Mouse (Mus musculus) E14TG2a.4 (cell line): ENCODE data around the gene Baz1b.
A peak's percentile ranks its signal among the peaks of the same experiment; 100 is the strongest.
"Not testable (repeated sequence)": the region's sequence is repeated elsewhere in the genome, so short reads cannot be mapped to it uniquely, and the experiment has no call there.

ENCODE experiments used
- H3K27me3 ChIP-seq: 2 replicates; pipeline ENCODE4 v1.6.1; 2014; ENCODE audit warnings: low read length, control low read depth; ENCODE audit not compliant: insufficient read depth
- H3K36me3 ChIP-seq: 2 replicates; pipeline ENCODE4 v1.6.1; 2014; ENCODE audit warnings: low read length, control low read depth; ENCODE audit not compliant: insufficient read depth
- H3K4me1 ChIP-seq: replicated peaks from 2 replicates; pipeline ENCODE4 v1.6.1; 2014; ENCODE audit warnings: low read depth, low read length, control low read depth
- H3K4me3 ChIP-seq: replicated peaks from 2 replicates; pipeline ENCODE4 v1.5.1; 2014; ENCODE audit warnings: mild to moderate bottlenecking, low read length
- H3K9me3 ChIP-seq: 2 replicates; pipeline ENCODE4 v1.6.1; 2014; ENCODE audit warnings: low read length, control low read depth
- CTCF ChIP-seq: conservative IDR thresholded peaks from 2 replicates; pipeline ENCODE4 v1.5.1; 2014; ENCODE audit warnings: low read length
- NANOG ChIP-seq: IDR thresholded peaks from 2 replicates; pipeline ENCODE4 v1.6.1; 2014; ENCODE audit warnings: borderline replicate concordance, low read length, mixed read lengths
- POU5F1 ChIP-seq: IDR thresholded peaks from 2 replicates; pipeline ENCODE4 v1.6.1; 2014; ENCODE audit warnings: low read length, borderline replicate concordance

Gene Baz1b

GRCm38 (mm10) chr5:135192431-135192830, 5.4 kb downstream of the Baz1b start:
- Histone ChIP-seq H3K4me1 (peaks cover 60% of the 10 kb centered on the region), H3K9me3 (no peaks in the 10 kb centered on the region), H3K27me3 (no peaks in the 10 kb centered on the region), H3K36me3 (peaks cover 84% of the 10 kb centered on the region), H3K4me3 (no peak overlapping the region)
- TF ChIP-seq CTCF (no peak), POU5F1 (no peak), NANOG (no peak)

GRCm38 (mm10) chr5:135196367-135196766, 9.3 kb downstream of the Baz1b start:
- Histone ChIP-seq H3K36me3 (peaks cover 96% of the 10 kb centered on the region), H3K9me3 (no peaks in the 10 kb centered on the region), H3K27me3 (no peaks in the 10 kb centered on the region), H3K4me3 (no peak overlapping the region), H3K4me1 (peaks cover 40% of the 10 kb centered on the region)
- no peak for TF ChIP-seq CTCF
- no peak for TF ChIP-seq NANOG
- no peak for TF ChIP-seq POU5F1

- no peaks in the 10 kb centered on the region for H3K9me3 ChIP-seq
- TF ChIP-seq CTCF, result no peak
- no peak for TF ChIP-seq POU5F1
- no peak for TF ChIP-seq NANOG
- no peaks in the 10 kb centered on the region for H3K27me3 ChIP-seq
- H3K36me3 ChIP-seq, result peaks cover 94% of the 10 kb centered on the region
- H3K4me3 ChIP-seq, result no peak overlapping the region
- H3K4me1 ChIP-seq, result no peaks in the 10 kb centered on the region; the same call in 1 of the 2 replicates
Measured at GRCm38 (mm10) chr5:135202763-135203162, 15.7 kb downstream of the Baz1b start.

GRCm38 (mm10) chr5:135208197-135208596, 21.1 kb downstream of the Baz1b start:
- Histone ChIP-seq H3K4me3 (no peak overlapping the region), H3K36me3 (peaks cover 98% of the 10 kb centered on the region), H3K9me3 (no peaks in the 10 kb centered on the region), H3K27me3 (no peaks in the 10 kb centered on the region), H3K4me1 (0 out of 2 replicates have a peak, but pooled peaks cover 2% of the 10 kb centered on the region)
- TF ChIP-seq CTCF (peak; percentile 72), POU5F1 (no peak)

- no peaks in the 10 kb centered on the region for H3K9me3 ChIP-seq
- no peak overlapping the region for H3K4me3 ChIP-seq
- no peak for TF ChIP-seq NANOG
- no peaks in the 10 kb centered on the region for H3K27me3 ChIP-seq
- peaks cover 27% of the 10 kb centered on the region for H3K4me1 ChIP-seq
- peaks cover 100% of the 10 kb centered on the region for H3K36me3 ChIP-seq
Measured at GRCm38 (mm10) chr5:135216871-135217270, 29.8 kb downstream of the Baz1b start.

- Histone ChIP-seq H3K36me3 (peaks cover 96% of the 10 kb centered on the region), H3K27me3 (no peaks in the 10 kb centered on the region), H3K9me3 (no peaks in the 10 kb centered on the region), H3K4me1 (peaks cover 45% of the 10 kb centered on the region), H3K4me3 (no peak overlapping the region)
- no peak for TF ChIP-seq CTCF
- no peak for TF ChIP-seq NANOG
- TF ChIP-seq POU5F1, result no peak
Measured at GRCm38 (mm10) chr5:135220941-135221340, 33.9 kb downstream of the Baz1b start.

GRCm38 (mm10) chr5:135222066-135222465, 35.0 kb downstream of the Baz1b start:
- peaks cover 94% of the 10 kb centered on the region for H3K36me3 ChIP-seq
- H3K4me3 ChIP-seq, result no peak overlapping the region
- H3K4me1 ChIP-seq, result peaks cover 47% of the 10 kb centered on the region
- H3K27me3 ChIP-seq, result no peaks in the 10 kb centered on the region
- no peaks in the 10 kb centered on the region for H3K9me3 ChIP-seq
- TF ChIP-seq NANOG, result no peak
- no peak for TF ChIP-seq CTCF
- TF ChIP-seq POU5F1, result no peak

GRCm38 (mm10) chr5:135224169-135224568, 37.1 kb downstream of the Baz1b start:
- TF ChIP-seq NANOG, result no peak
- TF ChIP-seq POU5F1, result no peak
- TF ChIP-seq CTCF, result no peak
- no peak overlapping the region for H3K4me3 ChIP-seq
- H3K36me3 ChIP-seq, result peaks cover 94% of the 10 kb centered on the region
- no peaks in the 10 kb centered on the region for H3K9me3 ChIP-seq
- H3K27me3 ChIP-seq, result no peaks in the 10 kb centered on the region
- peaks cover 38% of the 10 kb centered on the region for H3K4me1 ChIP-seq

GRCm38 (mm10) chr5:135225879-135226278, 38.8 kb downstream of the Baz1b start:
- peaks cover 38% of the 10 kb centered on the region for H3K4me1 ChIP-seq
- not testable (repeated sequence) for H3K9me3 ChIP-seq, H3K4me3 ChIP-seq, H3K27me3 ChIP-seq
- TF ChIP-seq CTCF, result 0 out of 2 replicates have a peak, but pooled peaks have one; percentile 9
- peaks cover 93% of the 10 kb centered on the region for H3K36me3 ChIP-seq
